Mouse (Mus musculus) embryonic facial prominence, embryonic 11.5 days (tissue): ENCODE measurements around the gene Crocc. TPM values are rescaled to one million over a fixed set of nuclear protein-coding genes. Genes with fewer than 3 reads are reported as not detected.
A peak's percentile ranks its signal among the peaks of the same experiment; 100 is the strongest.

Experiments used
- ATAC-seq: fragments of 200-750 bp; cut with Nextera tagmentation; replicated peaks from 2 replicates; pipeline ENCODE4 v1.8.0; 2017; ENCODE audit warnings: low read depth; ENCODE audit not compliant: insufficient number of reproducible peaks, low FRiP score, low TSS enrichment
- DNase-seq: peaks from one replicate; pipeline ENCODE4 v3.0.0-alpha.2; 2015; ENCODE audit warnings: low spot score
- H3K27ac ChIP-seq: fragments of 300-500 bp; sonication (generic); replicated peaks from 2 replicates; pipeline ENCODE4 v1.5.1; 2014; ENCODE audit warnings: mild to moderate bottlenecking, low read depth, low read length, control low read depth
- H3K27me3 ChIP-seq: fragments of 300-500 bp; sonication (generic); 2 replicates; pipeline ENCODE4 v1.6.1; 2014; ENCODE audit warnings: mild to moderate bottlenecking, low read length, moderate library complexity, mixed read lengths; ENCODE audit not compliant: control insufficient read depth, insufficient read depth
- H3K36me3 ChIP-seq: fragments of 300-500 bp; sonication (generic); replicated peaks from 2 replicates; pipeline ENCODE4 v1.6.1; 2014; ENCODE audit warnings: low read depth, mild to moderate bottlenecking, low read length, moderate library complexity, mixed read lengths; ENCODE audit not compliant: control insufficient read depth, insufficient read depth
- H3K4me1 ChIP-seq: fragments of 300-500 bp; sonication (generic); 2 replicates; pipeline ENCODE4 v1.6.1; 2014; ENCODE audit warnings: low read length, mixed read lengths; ENCODE audit not compliant: control insufficient read depth, insufficient read depth
- H3K4me2 ChIP-seq: fragments of 300-500 bp; sonication (generic); 2 replicates; pipeline ENCODE4 v1.6.1; 2014; ENCODE audit warnings: low read depth, mild to moderate bottlenecking, control low read depth, low read length, moderate library complexity
- H3K4me3 ChIP-seq: fragments of 300-500 bp; sonication (generic); 2 replicates; pipeline ENCODE4 v1.5.1; 2014; ENCODE audit warnings: low read depth, low read length, control low read depth
- H3K9ac ChIP-seq: fragments of 300-500 bp; sonication (generic); replicated peaks from 2 replicates; pipeline ENCODE4 v1.6.1; 2014; ENCODE audit warnings: mild to moderate bottlenecking, control low read depth, low read length
- H3K9me3 ChIP-seq: fragments of 300-500 bp; sonication (generic); replicated peaks from 2 replicates; pipeline ENCODE4 v1.6.1; 2016; ENCODE audit warnings: mild to moderate bottlenecking, low read length, inconsistent platforms, mixed read lengths; ENCODE audit not compliant: control insufficient read depth
- WGBS: fragments of 180-500 bp; shearing (Covaris S2); extraction: QIAGEN DNeasy Blood & Tissue Kit; methylation state at CpG from one replicate; pipeline ENCODE4 v1.1.7; 2014; 5-methylcytosine and 5-hydroxymethylcytosine counted together
- polyA plus RNA-seq: library from polyadenylated mRNA; unstranded; fragments of >200 nt; fragmentation: Nextera tagmentation; extraction: Ambion mirVana; gene quantifications from 2 replicates; pipeline ENCODE4 v1.2.1, GENCODE M21; 2014

Crocc gene
- 6.8 and 7.5 TPM in 2 replicates for polyA plus RNA-seq

- peak within 1 kb of the TSS; percentile 80 for H3K4me2 ChIP-seq
- no peaks in the 10 kb centered on the region for H3K9me3 ChIP-seq
- peak within 1 kb of the TSS; percentile 67 for H3K4me3 ChIP-seq
- H3K4me1 ChIP-seq, result no peaks in the 10 kb centered on the region
- no peaks in the 10 kb centered on the region for H3K36me3 ChIP-seq
- DNase-seq, result peak; percentile 100
- peak within 1 kb of the TSS; percentile 83 for H3K27ac ChIP-seq
- H3K27me3 ChIP-seq, result no peaks in the 10 kb centered on the region
- H3K9ac ChIP-seq, result peak within 1 kb of the TSS; percentile 83
- WGBS, result under 1% methylated on average over 66 of the region's 77 CpGs
- peak; percentile 91 for ATAC-seq
Observed at GRCm38 (mm10) chr4:141060426-141061301, at the start of gene Crocc. Crocc (minus strand) TSS chr4:141060550.

- ATAC-seq, result no peak
- no peaks in the 10 kb centered on the region for H3K9me3 ChIP-seq
- WGBS, result 31% methylated on average over 10 of the region's 10 CpGs
- H3K27ac ChIP-seq, result no peak overlapping the region
- no peak overlapping the region for H3K4me3 ChIP-seq
- peaks cover 3% of the 10 kb centered on the region; the same call in 1 of the 2 replicates for H3K36me3 ChIP-seq
- no peak overlapping the region for H3K9ac ChIP-seq
- no peak overlapping the region for H3K4me2 ChIP-seq
- H3K27me3 ChIP-seq, result no peaks in the 10 kb centered on the region
- H3K4me1 ChIP-seq, result no peaks in the 10 kb centered on the region
- DNase-seq, result peak; percentile 23
Observed at GRCm38 (mm10) chr4:141108196-141108732, 47.9 kb upstream of the Crocc start.

GRCm38 (mm10) chr4:141106526-141107183, 46.3 kb upstream of the Crocc start:
- DNase-seq (no peak), ATAC-seq (no peak)
- H3K9ac ChIP-seq, result no peak overlapping the region
- H3K4me3 ChIP-seq, result no peak overlapping the region
- H3K36me3 ChIP-seq, result no peaks in the 10 kb centered on the region
- WGBS, result 86% methylated on average over 16 of the region's 16 CpGs
- no peak overlapping the region for H3K27ac ChIP-seq
- H3K9me3 ChIP-seq, result no peaks in the 10 kb centered on the region
- no peaks in the 10 kb centered on the region for H3K4me1 ChIP-seq
- H3K4me2 ChIP-seq, result no peak overlapping the region
- no peaks in the 10 kb centered on the region for H3K27me3 ChIP-seq

GRCm38 (mm10) chr4:141101855-141102254, 41.5 kb upstream of the Crocc start:
- H3K27ac ChIP-seq, result no peak overlapping the region
- H3K36me3 ChIP-seq, result no peaks in the 10 kb centered on the region
- DNase-seq (peak; percentile 42), ATAC-seq (no peak)
- H3K9me3 ChIP-seq, result no peaks in the 10 kb centered on the region
- H3K4me2 ChIP-seq, result no peak overlapping the region
- H3K9ac ChIP-seq, result no peak overlapping the region
- 64% methylated on average over 6 of the region's 6 CpGs for WGBS
- no peaks in the 10 kb centered on the region for H3K4me1 ChIP-seq
- no peaks in the 10 kb centered on the region for H3K27me3 ChIP-seq
- no peak overlapping the region for H3K4me3 ChIP-seq

- Histone ChIP-seq H3K27ac (no peak overlapping the region), H3K27me3 (no peaks in the 10 kb centered on the region), H3K36me3 (no peaks in the 10 kb centered on the region), H3K4me3 (no peak overlapping the region), H3K4me2 (no peak overlapping the region), H3K9ac (no peak overlapping the region), H3K9me3 (no peaks in the 10 kb centered on the region), H3K4me1 (no peaks in the 10 kb centered on the region)
- no peak for ATAC-seq
- DNase-seq, result no peak
- 91% methylated on average over 9 of the region's 9 CpGs for WGBS
Observed at GRCm38 (mm10) chr4:141101291-141101690, 40.9 kb upstream of the Crocc start.

- 79% methylated on average over 5 of the region's 5 CpGs for WGBS
- Histone ChIP-seq H3K27ac (no peak overlapping the region), H3K36me3 (no peaks in the 10 kb centered on the region)
Observed at GRCm38 (mm10) chr4:141099956-141100355, 39.6 kb upstream of the Crocc start.

GRCm38 (mm10) chr4:141098935-141099334, 38.6 kb upstream of the Crocc start:
- Histone ChIP-seq H3K4me1 (no peaks in the 10 kb centered on the region), H3K27me3 (no peaks in the 10 kb centered on the region), H3K9me3 (no peaks in the 10 kb centered on the region), H3K4me2 (no peak overlapping the region), H3K9ac (no peak overlapping the region), H3K4me3 (no peak overlapping the region), H3K27ac (no peak overlapping the region), H3K36me3 (no peaks in the 10 kb centered on the region)
- DNase-seq (no peak), ATAC-seq (no peak)
- 79% methylated on average over 4 of the region's 4 CpGs for WGBS

More at GRCm38 (mm10) chr4:141099956-141100355, 39.6 kb upstream of the Crocc start:
- no peak overlapping the region for H3K4me3 ChIP-seq
- no peak for ATAC-seq
- no peak overlapping the region for H3K9ac ChIP-seq
- no peaks in the 10 kb centered on the region for H3K4me1 ChIP-seq
- DNase-seq, result no peak
- no peaks in the 10 kb centered on the region for H3K9me3 ChIP-seq
- H3K27me3 ChIP-seq, result no peaks in the 10 kb centered on the region
- no peak overlapping the region for H3K4me2 ChIP-seq

- Histone ChIP-seq H3K27ac (no peak overlapping the region), H3K4me3 (no peak overlapping the region), H3K4me2 (no peak overlapping the region), H3K36me3 (no peaks in the 10 kb centered on the region), H3K9ac (no peak overlapping the region), H3K9me3 (no peaks in the 10 kb centered on the region), H3K27me3 (no peaks in the 10 kb centered on the region), H3K4me1 (no peaks in the 10 kb centered on the region)
- ATAC-seq (no peak; the same call in 1 of the 2 replicates), DNase-seq (no peak)
- WGBS, result 17% methylated on average over 9 of the region's 9 CpGs
Observed at GRCm38 (mm10) chr4:141096710-141097109, 36.4 kb upstream of the Crocc start.
